Mouse (Mus musculus) activated CD4-positive, CD25-positive, alpha-beta regulatory T cell, adult 4 months (primary cell): Measurements from ENCODE around the gene Pde2a. TPM values are rescaled to one million over a fixed set of nuclear protein-coding genes. Genes with fewer than 3 reads are reported as not detected.
"Not testable (repeated sequence)": the region's sequence is repeated elsewhere in the genome, so short reads cannot be mapped to it uniquely, and the experiment has no call there.

ENCODE experiments used
- ATAC-seq: one replicate; pipeline ENCODE4 v1.8.0; 2017
- polyA plus RNA-seq, 2 experiments: library from polyadenylated mRNA; unstranded; fragments of 100-300 nt; shearing (Covaris generic); gene quantifications; one replicate each; pipeline ENCODE4 v1.2.1; 2017

Gene Pde2a
- polyA plus RNA-seq, 2 experiments from 2014 or later: 13.4 to 18.5 TPM

DNA sequence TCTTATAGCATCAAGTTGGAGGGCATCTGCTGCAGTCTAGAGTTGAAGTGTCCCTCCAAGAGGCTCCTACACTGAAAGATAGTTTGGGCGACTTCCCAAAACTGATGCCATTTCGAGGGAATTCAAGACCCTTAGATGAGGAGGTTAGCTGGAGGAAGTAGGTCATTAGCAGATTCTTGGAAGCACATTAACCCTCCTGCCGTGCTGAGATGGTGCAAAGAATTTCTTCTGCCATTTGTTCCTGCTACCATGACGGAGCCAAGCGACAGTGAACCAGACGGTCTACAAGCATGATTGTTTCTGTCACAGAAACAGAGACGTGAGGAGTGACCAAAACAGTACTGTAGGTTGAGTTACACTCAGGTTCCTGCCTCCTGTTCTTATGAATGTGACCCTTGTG, 105.0 kb downstream of the Pde2a start:
- ATAC-seq: no peak

DNA sequence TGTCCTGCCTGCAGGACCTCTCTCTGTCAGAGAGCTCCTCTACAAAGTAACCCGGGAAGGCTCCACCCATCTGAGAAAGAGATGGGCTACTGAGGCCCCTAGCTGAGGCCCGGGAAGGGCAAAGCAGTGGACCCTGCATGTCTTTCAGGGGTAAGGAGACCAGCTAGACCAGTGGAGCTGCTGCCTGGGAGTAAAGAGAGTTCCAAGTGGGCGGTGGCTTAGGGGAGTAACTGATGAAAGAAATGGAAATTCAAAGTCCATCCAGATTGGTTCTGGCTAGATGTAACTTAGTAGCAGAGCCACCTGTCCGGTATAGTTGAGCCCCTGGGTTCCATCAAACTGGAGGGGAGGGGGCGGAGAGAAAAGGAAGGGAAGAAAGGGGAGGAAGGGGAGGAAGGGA, 112.9 kb downstream of the Pde2a start:
- ATAC-seq: no peak

DNA sequence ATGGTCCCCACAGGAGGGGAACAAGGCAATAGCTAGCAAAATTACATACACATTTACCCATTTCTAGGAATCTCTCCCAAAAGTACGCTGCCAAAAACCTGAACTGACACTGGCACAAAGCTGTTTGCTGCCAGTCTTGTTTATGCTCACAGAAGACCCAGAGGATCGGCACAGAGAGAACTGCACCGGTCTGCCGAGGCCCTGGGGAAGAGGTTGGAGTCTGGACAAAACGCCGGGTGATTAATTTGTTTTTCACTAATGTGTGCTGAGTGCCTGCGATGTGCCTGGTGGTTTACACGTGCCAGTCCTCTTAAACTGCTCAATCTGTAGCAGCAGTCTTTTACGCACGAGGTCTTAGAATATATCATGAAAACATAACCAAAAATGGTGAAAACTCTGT, 113.6 kb downstream of the Pde2a start:
- no peak for ATAC-seq

DNA sequence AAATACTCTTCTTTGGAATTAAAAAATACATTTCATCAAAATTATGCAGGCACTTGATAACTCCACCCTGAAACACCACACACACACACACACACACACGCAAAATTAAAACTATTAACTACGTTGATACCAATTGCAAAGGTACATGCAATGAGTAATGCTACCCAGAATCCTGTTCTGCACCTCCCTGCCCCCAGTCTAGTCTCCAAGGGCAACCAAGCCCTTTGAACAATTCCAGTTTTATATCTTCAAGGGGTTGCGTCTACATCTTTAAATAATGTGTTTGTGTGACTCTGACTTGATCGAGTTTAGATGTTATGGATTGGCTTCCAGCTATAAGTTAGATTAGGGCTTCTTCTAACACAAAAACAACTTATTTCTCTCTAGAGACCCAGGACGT, 114.0 kb downstream of the Pde2a start:
- no peak for ATAC-seq

DNA sequence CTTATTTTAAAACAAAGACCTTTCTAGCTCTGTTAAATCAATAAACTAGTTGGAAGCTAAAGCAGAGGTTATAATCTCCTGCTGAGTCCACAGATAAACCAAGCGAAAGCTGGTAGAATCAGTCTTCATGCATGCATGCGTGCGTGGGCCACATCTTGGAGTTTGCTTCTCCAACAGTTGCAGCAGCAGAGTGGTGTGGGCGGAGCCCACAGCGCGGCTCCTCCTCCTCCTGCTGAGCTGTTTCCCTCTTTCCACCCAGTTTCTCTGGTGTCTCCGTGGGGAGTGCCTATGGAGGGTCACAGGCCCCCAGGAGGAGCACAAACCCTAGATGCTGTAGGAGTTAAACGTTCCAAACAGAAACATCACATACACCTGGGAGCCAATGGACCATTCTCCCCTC, 116.0 kb downstream of the Pde2a start:
- ATAC-seq: peak; percentile 27

DNA sequence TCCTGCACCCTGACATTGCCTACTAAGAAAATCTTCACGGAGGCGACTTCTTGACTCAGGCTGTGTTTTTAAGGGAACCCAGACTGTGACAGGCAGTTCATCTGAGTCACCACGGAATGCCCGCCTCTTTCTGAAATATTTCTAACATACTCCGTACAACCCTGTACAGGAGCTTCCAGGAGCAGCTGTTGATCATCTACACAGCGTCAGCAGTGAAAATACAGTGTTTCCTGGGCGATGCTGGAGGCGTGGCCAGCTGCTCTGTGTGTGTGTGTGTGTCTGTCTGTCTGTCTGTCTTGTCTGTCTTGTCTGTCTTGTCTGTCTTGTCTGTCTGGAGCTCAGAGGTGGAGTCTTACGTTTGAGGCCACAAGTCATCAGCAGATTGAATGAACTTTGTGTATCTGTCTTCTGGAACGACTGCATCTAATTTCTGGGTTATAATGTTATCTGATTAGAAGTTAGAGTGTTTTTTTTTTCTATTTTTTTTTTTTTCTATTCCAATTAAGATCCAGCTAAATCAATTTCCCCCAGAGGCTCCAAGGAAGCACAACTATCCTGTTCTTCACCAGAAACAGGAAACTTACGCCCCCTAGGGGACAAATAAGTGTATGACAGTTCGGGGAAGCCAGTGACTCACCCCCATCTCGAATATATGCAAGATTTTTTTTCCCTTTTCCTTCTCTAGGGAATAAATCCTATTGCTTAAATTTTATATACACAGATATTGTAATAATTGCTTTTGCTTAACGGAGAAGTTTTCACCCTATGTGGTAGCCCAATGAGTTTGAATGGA, 116.8 kb downstream of the Pde2a start:
- peak; percentile 79 for ATAC-seq

DNA sequence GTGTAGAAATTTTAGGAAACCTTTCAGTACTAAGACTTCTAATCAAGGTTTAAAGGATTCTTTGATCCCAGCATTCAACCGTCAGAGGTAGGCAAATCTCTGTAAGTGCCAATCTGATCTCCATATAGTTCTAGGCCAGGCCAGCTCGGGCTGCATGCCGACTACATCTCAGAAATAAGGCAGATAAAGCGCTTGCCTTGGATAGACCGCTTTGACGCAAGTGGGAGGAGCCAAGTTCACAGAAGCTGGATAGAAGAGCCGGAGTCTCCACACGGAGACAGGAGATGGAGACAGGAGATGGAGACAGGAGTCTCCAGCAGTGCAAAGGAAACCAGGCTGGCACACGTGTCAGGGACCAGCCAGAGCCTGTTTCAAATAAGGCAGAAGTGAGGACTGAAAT, 118.3 kb downstream of the Pde2a start:
- ATAC-seq: no peak

DNA sequence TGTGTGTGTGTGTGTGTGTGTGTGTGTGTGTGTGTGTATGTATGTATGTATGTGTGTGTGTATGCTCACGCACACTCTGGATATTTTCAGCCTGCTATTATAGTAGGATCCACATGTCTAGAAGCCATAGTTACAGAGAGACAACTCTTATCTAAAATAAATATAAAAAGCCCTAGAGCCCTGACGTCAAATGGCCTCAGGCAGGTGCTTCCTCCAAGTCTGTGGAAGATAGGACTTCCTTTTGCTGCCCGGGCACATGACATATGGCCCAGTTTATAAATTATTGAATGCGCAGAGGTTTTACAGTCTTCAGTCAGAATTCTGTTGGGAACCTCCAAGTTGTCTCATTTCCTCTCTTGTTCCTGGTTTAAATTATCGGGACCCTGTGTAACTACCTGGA, 119.2 kb downstream of the Pde2a start:
- ATAC-seq: peak; percentile 21

DNA sequence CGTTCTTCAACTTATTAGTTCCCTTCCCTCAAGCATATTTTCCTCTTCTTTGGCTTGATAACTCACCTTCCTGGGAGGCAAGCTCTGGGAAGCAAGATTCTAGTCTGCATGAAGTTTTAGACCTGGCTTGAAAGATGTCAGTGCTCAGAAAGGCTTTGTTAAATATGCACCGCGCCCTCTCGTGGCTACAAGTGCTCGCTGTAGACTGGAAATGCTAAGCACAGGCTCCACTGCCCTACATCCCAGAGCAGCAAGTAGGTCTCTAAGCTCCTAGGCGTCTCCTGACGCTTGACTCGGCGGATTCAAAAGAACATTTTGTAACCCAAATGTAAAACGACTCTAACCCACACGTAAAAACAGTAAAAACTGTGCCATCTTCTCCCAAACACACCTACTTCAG, 119.6 kb downstream of the Pde2a start:
- ATAC-seq: peak; percentile 36

DNA sequence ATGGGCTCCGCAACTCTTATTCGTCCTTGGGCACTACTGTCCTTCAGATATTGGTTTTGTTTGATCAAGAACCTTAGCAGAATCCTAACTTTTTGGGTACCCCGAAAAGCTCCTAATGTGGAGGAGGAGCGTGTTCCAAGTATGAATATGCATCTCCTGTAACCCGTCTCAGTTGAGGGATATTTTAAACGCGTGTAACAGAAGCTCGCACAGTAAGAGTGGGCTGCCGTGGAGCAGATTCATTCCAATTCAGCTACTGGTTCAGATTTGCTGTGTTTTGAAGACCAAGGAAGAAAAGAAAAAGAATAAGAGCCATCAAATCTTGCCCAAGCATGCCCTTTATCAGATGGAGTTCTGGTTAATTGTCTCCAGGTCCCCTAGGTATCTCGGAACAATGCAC, 120.2 kb downstream of the Pde2a start:
- no peak for ATAC-seq

DNA sequence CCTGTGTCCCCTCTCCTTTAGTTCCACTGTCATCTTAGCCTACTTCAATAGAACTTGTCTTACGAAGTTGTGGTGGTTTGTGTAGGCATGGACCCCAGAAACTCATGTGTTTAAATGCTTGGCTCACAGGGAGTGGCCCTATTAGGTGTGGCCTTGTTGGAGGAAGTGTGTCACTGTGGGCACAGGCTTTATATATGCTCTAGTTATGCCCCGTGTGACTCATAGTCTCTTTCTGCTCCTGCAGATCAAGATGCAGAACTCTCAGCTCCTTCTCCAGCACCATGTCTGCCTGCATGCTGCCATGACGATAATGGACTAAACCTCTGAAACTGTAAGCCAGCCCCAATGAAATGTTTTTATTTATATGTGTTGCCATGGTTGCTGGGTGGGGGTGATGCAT, 126.2 kb downstream of the Pde2a start:
- peak; percentile 64 for ATAC-seq

DNA sequence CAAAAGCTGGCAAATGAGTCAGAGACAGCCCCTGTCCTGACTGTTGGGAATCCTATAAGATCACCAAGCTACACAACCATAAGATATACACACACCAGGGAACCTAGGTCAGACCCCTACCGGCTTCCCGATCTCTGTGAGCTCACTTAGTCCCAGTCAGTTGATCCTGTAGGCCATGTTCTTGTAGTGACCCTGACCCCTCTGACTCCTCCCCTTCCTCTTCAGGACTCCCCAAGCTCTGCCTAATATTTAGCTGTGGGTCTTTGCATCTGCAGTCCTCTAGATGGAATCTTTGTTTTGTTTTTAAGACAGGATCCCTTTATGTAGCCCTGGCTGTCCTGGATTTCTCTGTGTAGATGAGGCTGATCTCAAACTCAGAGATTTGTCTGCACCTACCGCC, 127.8 kb downstream of the Pde2a start:
- ATAC-seq: no peak

DNA sequence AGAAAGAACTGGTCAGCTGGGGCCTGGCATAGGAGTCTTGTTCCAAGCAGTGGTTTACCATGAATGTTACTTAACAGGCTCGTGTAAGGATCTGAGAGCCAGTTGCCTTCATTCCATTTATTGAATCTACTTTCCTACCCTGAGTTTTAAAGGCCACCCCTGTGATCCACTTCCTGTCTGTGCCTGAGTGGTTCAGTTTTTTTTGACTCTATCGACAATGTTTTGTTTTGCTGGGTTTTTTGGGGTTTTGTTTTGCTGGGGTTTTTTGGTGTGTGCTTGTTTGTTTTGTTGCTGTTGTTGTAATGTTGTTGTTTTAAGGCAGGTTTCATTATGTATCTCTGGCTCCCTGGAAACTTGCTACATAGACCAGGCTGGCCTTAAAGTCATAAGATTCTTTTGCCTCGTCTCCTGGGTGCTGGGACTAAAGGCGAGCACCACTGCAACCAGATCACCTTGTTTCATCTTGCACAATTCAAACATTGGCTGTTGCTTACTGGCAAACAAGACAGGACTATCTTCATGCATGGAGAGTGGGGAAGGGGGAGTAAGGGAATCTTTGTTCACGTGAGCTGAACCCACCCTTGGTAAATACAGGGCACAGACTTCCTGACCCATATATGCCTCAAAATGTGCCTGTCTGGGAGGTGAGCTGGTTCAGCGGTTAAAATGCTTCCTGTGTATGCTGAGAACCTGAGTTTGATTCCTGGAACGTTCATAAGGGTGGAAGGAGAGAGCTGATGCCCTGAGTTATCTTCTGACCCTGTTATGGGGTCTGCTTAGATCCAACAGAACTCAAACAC, 129.4 kb downstream of the Pde2a start:
- peak; percentile 22 for ATAC-seq

DNA sequence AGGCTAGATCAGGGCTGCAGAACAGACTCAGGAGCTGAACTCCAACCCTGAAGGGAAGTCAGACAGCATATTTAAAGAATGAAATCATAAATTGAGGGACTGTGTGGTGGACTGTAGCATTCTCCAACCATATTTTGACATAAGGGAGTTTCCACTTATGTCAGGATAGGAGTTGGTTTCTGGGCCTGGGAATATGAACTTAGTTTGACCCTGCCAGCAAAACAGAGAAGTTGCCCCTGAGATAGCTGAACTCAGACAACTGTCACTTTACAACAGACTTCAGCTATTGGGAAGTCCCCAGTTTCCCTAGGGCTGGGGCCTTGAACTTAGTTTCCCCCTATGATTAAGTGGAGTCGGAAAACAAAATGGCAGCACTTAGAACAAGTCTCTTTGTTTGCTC, 130.0 kb downstream of the Pde2a start:
- ATAC-seq: no peak

DNA sequence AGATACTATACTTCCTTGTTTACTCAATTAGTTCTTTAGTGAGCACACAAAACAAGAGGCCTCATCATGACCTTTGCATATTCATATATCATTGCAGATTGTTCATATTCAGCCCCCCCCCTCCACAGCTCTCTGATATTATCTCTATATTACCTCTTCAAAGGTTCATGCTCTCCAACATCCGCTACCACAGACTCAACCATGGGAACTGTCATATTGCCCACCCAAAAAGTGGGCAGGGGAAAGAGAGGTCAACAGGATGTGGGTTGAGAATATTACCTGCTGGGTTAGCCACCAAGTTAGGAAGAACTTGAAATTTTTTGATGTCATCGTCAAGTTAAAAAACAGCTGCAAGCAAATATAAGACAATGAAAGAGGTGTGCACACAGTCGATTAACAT, 134.0 kb downstream of the Pde2a start:
- ATAC-seq: peak; percentile 86

DNA sequence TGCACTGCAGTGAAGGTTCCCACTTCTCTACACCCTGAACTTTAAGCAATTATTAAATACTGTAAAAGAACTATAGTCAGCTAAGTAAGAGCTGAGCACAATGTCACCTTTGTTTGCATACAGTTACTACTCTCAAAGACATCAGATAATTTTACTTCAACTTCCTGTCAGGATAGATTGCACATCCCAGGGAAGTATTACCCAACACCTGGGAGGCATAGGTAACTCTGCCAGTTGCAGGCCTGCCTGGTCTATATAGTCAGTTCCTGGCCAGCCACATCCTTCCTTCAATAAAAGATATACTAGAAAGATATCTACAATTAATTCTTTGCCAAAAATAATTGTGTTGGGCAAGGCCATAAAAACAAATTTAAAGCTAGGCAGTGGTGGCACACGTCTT, 135.9 kb downstream of the Pde2a start:
- no peak for ATAC-seq

DNA sequence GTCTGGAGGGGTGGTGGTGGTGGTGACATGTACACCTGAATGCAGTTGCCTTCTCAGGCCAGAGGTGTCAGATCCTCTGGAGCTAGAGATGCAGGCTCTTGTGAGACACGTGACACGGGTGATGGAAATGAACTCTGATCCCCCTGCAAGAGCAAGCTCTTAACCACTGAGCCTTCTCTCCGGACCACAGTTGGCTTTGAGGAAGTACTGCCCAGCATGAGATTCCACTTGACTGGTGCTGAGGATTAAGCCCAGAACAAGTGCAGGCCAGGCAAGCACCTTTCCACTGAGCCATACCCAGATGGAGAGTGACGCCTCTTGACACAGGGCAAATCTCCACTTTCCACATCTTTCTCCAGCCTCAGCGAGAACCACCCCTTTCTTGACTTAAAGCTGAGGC, 137.9 kb downstream of the Pde2a start:
- not testable (repeated sequence) for ATAC-seq

Other genes with a start within 250 kb of the Pde2a start
- gene Atg16l2, start 119.4 kb upstream of the Pde2a start, polyA plus RNA-seq: 10 to 100 TPM; 38.2 to 56.7 TPM
- 1 to 10 TPM; 2.5 to 2.9 TPM for gene Stard10, start 104.6 kb upstream of the Pde2a start, polyA plus RNA-seq
- 10 to 100 TPM; 27.1 to 51.2 TPM for gene Arap1, start 73.6 kb upstream of the Pde2a start, polyA plus RNA-seq
- gene Gm45837, start 10.8 kb upstream of the Pde2a start, polyA plus RNA-seq: 10 to 100 TPM; 15.9 to 22.1 TPM
- 100 to 1,000 TPM in 1 of 2 experiments, 10 to 100 TPM in 1; 54.4 to 136 TPM for gene Art2b, start 163.9 kb downstream of the Pde2a start, polyA plus RNA-seq
- gene Clpb, start 241.9 kb downstream of the Pde2a start, polyA plus RNA-seq: 10 to 100 TPM in 1 of 2 experiments, 1 to 10 TPM in 1; 8.8 to 13.3 TPM